Mouse (Mus musculus) adrenal gland, postnatal 4 days (tissue): ENCODE measurements around the gene Rab3il1. TPM values are rescaled to one million over a fixed set of nuclear protein-coding genes. Genes with fewer than 3 reads are reported as not detected.

Source experiments
- DNase-seq, 2 experiments: peaks; one replicate each; pipeline ENCODE4 v3.0.0; 2021 to 2022; ENCODE audit warnings: low spot score in 2 of 2, mixed read lengths in 2 of 2
- total RNA-seq, 2 experiments: library from RNA; stranded (reverse); gene quantifications; 2 replicates each; pipeline ENCODE4 v1.2.3; 2021

Gene Rab3il1
- total RNA-seq, 2 experiments from 2014 or later: 21.8 to 23.9 TPM

- DNase-seq: no peak
Observed at GRCm38 (mm10) chr19:10011408-10011807, 9.9 kb downstream of the Rab3il1 start.

GRCm38 (mm10) chr19:10012827-10013278 is 11.4 kb downstream of the Rab3il1 start:
- no peak for DNase-seq

GRCm38 (mm10) chr19:10013348-10013747 is 11.9 kb downstream of the Rab3il1 start:
- no peak for DNase-seq

DNA sequence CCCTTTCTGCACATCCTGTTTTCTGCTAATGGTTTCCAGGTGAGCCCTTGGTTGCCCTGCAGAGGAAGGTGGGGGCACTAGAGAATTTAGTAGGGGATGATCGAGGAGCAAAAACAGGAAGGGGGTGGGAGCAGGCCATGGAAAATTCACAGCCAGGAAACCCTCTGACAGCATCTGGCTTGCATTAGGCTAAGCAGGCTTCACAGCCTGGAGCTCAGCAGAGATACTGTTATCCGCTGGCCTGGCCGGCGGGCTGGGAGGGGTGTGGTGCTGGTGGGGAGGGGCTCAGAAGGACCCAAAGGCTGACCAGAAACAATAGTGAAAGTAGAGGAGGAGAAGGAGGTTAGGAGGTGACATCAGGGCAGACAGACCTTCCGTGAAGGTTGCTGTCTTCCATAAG is 12.4 kb downstream of the Rab3il1 start:
- no peak for DNase-seq

GRCm38 (mm10) chr19:10014824-10015223 is 13.4 kb downstream of the Rab3il1 start:
- DNase-seq: no peak

GRCm38 (mm10) chr19:10015442-10015841 is 14.0 kb downstream of the Rab3il1 start:
- no peak for DNase-seq

GRCm38 (mm10) chr19:10016151-10016550 is 14.7 kb downstream of the Rab3il1 start:
- DNase-seq: no peak

DNA sequence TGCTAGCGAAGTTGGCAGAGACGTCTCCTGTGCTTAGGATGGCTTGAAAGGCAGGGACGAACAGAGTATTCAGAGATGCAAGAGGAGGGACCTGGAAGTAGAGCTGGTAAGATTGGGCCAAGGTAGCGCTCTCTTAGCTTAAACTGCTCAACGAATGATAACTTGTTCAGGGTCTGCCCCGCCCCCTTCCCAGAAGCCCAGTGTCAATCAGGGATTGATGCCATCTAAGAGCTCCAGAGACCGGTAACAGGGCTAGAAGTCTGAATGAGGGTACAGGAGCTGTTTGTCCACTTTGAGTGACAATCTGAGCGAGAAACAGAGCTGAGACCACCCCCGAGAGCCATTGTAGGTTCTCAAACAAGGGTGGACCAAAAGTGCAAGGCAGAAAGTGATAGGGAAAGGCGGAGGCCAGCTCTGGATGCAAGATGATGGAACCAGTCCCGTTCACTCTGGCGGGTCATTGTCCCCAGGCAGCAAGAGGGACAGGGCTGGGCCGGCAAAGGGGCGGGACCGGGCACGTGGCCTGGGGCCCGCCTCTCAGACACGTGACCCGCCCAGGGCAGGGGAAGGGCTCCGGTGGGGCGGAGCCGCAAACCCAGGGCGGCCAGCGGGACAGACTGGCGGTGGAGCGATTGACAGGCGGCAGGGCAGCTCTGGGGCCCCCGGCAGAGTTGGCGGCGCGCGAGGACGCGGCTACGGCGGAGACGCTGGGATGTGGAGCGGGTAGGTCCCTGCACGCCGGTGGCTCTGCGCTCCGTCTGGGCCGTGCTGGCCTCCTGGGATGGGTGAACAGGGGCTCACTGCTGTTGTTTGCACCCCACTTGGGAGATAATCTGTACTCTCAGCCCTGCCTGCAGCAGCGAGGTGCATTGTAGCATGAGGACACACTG is 16.4 kb downstream of the Rab3il1 start:
- peak; percentile 76 to 86 for DNase-seq

GRCm38 (mm10) chr19:10018527-10018818 is 17.0 kb downstream of the Rab3il1 start:
- DNase-seq: no peak

- DNase-seq: no peak
Observed at GRCm38 (mm10) chr19:10019214-10019760, 17.8 kb downstream of the Rab3il1 start.

DNA sequence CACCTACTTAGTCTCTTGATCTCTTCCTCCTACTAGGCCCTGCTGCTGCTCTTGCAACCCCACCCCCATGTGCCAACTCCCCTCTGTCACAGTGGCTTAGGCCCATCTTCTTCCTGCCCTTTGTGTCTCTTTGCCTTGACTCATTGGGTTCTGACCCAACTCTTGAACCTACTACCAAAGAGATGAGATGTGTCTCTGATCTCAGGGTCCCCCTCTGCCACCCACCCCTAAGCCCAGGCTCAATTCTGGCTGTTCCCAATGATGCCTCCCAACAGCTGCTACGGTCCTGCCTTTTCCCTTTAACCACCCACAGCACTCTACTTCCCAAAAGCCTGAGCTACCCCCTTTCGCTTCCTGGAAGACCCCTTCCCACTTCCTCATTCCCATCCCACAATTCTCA is 20.5 kb downstream of the Rab3il1 start:
- DNase-seq: no peak

- DNase-seq: no peak
Observed at GRCm38 (mm10) chr19:10022414-10023303, 21.2 kb downstream of the Rab3il1 start.

GRCm38 (mm10) chr19:10023304-10023758 is 21.9 kb downstream of the Rab3il1 start:
- no peak for DNase-seq

GRCm38 (mm10) chr19:10025169-10025875 is 23.9 kb downstream of the Rab3il1 start:
- peak in 1 of 2 experiments; percentile 66 for DNase-seq

DNA sequence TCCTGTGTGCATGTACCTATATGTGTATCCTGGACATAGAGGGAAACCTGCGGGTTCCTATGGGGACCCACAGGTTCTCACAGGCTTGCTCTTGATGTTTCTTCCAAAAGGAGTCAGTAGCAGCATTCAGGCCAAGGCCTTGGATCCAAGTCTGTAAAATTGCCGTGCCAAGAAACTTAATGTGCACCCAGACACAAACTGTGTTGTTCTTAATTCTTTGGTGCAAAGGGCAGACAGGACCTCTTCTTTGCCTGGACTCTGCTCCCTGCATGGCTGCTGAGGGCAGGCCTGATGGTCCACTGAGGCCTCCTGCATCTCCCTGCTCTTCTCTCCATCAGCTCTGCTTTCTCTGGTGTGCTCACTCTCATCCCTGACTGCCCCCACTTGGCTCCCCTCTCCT is 28.3 kb downstream of the Rab3il1 start:
- no peak for DNase-seq

DNA sequence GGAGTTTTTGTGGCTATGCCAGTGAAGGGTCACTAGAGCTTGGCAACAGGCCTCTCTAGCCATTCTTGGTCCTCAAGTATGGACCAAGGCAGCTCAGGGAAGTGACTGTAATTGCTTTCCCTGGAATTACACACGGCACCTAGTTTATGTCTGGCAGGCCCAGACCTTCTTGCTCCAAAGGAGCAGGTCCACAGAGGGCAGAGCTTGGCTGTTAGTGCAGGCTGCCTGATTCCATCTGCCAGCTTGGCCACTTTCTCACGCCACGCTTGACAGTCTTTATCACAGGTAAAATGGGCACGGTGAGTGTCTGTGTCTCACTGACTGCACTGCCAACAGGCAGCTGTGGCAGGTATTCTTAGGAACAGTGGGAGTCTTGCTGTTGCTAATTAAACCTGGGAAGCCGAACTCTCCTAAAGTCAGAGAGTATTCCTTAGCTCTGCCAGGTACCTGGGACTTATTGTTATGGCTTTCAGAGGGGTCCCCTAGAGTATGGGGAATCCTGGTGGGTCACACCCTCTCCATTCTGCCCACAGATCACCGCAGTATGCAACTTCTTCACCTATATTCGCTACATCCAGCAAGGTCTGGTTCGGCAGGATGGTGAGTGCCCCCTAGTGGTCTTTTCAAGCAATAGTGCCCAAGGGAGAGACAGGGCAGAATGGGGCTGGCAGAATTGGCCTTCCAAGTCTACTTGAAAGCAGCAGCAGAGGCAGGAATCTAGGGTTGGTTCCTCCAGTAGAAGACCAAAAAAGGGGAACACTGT is 31.9 kb downstream of the Rab3il1 start:
- DNase-seq: no peak

DNA sequence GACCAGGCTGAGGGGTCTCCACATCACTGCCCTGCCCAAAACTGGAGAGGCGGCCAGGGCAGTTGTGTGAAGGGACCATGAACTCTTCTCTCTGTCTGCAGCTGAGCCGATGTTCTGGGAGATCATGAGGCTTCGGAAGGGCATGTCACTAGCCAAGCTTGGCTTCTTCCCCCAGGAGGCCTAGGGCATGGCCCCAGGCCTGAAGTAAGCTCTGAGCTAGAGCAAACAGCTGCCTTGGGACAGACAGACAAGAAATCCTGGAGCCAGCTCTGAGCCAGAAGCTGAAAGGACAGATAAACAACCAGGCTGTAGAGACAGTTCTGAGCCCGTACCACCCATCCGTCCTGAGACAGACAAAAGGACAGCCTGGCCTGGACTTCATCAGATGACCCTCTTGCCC is 32.9 kb downstream of the Rab3il1 start:
- DNase-seq: no peak

- peak; percentile 66 to 80 for DNase-seq
Observed at GRCm38 (mm10) chr19:10034785-10035447, 33.4 kb downstream of the Rab3il1 start.

GRCm38 (mm10) chr19:10037534-10037933 is 36.1 kb downstream of the Rab3il1 start:
- no peak for DNase-seq

- DNase-seq: no peak
Observed at GRCm38 (mm10) chr19:10038364-10038763, 36.9 kb downstream of the Rab3il1 start.
